Mouse (Mus musculus) 416B (cell line): ENCODE data around the gene Mxra8.

Experiments used
- DNase-seq: peaks from one replicate; pipeline ENCODE4 v3.0.0; 2011; ENCODE audit warnings: low read depth

The Mxra8 gene

GRCm38 (mm10) chr4:155837404-155838010, 2.0 kb upstream of the Mxra8 start:
- DNase-seq, result peak; percentile 76

DNA sequence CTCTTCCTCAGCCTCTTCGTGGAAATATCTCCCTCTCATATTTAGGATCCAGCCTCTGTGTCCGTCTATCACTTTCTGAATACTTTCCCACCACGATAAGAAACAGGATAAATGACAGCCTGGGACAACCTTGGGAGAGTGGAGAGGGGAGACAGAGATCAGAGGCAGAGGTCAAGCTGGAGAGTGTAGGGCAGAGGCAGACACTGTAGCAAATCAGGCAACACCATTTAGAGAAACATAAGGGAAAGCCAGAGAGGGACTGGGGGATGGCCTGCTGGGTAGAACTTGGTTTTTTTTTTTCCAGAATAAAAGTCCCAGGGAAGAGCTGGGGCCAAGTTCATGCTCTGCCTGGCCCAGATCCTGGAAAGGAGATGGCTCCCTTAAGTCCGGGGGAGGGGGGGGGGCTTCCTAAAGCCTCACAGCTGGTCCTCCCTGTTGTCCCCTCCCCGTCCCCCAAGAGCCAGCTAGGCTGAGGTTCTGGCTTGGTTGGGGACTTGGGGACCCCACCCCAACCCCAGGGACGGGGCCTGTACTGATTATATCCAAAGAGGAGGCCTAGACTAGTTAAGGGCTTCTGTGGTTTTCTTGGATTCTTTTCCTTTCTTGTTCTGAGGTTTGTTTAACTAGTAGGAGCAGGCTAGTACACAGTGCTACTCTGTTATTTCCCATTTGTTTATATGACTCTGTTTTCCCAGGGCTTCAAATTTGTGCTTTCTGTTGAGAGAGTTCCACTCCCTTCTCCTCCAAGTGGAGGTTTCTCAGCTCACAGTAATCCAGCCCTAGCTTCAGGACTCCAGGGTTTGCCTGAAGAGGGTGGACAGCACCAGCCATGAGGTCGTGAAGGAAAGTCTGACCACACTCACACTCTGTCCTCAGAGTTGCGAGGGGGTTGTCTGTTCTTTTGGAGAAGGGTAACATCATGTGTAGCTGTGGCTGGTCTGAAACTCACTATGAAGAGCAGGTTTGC, 1.0 kb upstream of the Mxra8 start:
- no peak for DNase-seq

DNA sequence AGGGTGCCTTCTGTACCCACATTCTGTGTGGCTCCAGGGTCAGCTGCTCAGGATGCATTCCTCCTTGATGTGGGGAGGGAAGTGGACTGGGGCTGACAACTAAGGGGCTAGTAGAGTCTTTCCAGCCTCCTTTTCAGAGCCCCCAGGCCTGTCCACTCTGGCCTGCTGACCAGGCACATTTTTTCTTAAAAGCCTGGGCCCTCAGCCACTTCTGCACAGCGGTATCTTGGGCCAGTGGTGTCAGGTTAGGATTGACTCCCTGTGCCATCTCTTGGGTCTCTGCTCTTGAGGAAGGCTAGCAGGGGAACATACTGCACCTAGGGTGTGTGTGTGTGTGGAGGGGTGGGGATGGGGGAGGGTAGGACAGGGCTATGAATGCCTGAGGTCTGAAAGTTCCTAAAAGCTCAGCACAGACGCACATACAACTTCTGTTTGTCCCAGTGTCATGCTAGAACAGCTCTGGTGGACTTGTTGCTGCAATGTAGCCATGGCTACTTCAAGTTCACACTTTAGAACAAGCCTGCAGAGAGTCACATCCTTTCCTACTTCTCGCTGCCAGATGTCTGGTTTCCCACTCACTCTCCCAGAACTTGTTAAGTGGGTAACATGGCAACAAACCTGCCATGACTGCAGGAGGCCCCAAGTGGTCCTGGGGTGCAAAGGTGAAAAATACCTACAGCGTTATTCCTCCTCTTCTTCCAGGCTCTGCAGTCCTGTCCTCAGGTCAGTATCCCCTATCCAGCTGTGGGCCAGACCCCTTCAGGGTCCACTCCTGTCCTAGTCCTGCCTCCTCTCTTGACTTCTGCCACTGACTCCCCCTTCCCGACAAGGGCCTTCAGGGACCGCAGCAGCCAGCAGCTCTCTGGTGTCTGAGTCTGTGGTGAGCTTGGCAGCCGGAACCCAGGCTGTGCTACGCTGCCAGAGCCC, 859 bp downstream of the Mxra8 start:
- no peak for DNase-seq

DNA sequence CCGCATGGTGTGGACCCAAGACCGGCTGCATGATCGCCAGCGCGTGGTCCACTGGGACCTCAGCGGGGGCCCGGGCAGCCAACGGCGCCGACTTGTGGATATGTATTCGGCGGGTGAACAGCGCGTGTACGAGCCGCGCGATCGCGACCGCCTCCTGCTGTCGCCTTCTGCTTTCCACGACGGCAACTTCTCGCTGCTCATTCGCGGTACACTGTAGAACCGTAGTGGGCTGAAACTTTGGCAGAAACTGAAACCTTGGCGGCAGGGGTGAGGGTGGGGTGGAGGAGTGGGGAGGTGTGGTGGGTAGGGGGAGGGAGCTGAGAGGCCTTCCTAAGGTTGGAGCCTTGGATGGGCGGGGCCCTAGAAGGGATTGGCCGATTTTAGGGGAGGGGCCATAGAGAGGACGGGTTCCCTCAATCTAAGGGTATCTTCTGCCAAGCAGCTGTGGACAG, 1.5 kb downstream of the Mxra8 start:
- peak; percentile 77 for DNase-seq

- no peak for DNase-seq
Observed at GRCm38 (mm10) chr4:155841651-155842270, 2.3 kb downstream of the Mxra8 start.

DNA sequence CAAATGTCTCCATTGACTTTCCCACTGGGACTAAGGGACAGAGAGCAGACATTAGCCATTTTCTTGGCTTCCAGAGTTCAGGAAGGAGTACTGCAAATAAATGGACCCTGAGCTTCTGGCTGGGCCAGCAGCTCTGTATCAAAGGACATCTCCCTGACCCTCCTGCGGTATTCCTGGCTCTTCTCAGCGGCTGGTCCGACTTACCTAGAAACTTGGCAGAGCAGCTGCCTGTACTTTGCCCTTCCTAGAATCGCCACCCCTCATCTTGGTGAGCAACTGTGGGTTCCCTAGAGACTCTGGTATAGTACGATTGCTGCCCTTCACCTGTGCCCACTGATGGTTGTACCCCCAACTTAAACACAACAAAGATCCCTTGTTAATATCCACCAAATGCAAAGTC, 3.8 kb downstream of the Mxra8 start:
- no peak for DNase-seq

GRCm38 (mm10) chr4:155846871-155847578, 7.5 kb downstream of the Mxra8 start, which contains the start of gene Dvl1:
Dvl1 (plus strand) TSS chr4:155847402.
- DNase-seq, result peak; percentile 82

DNA sequence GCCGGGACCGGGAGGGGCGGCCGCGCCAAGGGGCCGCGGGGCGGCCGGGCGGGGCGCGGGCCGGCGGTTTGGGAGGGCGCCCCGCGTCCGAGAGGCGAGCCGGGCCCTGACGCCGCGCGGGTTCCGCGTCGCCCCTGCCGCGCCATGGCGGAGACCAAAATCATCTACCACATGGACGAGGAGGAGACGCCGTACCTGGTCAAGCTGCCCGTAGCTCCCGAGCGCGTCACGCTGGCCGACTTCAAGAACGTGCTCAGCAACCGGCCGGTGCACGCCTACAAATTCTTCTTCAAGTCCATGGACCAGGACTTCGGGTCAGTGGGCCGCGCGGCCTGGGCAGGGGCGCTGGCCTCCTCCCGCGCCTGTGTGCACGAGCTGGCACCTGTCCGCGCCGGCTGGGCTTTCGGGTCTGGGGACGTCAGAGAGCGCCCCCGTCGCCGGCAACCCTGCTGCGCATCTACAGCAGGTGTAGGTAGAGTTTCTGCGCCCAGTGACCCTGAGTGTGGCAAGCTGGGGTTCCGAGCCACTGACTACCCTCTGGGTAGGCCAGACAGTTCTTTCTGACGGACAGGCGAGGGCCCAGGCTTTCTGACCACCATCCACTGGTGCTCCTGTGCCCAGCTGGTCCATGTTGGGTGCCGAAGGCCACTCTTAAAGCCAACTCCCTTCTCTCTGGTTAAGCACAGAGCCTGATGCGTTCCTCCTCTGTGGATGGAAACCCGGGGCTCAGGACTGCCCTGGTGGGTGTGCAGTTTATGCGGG, 8.3 kb downstream of the Mxra8 start:
- peak; percentile 36 for DNase-seq

DNA sequence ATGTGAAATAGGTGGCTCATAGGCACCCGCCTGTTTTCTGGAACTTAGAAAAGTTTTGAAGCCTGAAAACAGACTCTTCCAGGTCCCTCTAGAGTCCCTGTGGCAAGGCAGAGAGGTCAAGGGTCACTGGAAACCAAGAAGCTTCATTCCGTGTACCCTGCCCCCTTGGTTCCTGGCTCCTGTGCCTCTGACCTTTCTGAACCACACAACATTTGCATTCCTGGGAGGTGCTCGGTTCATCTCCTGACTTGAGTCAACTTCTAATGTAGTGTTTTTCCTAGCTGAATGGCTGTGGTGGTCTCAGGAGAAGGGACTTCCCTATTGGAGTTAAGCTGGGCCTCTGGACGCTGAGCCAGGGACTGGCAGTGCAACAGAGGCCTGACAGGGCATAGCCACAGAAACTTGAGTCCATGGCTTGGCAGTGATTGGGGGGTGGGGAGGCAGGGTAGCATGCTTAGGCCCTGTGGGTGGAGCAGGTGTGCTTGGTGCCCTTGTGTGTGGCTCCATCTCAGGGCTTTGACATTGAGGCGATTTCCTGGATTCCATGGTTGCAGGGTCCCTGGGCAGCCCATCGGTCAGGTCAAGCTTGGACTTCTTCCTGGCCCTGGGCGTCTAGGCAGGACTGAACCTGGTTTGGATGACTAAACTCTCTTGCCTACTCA, 9.1 kb downstream of the Mxra8 start:
- peak; percentile 26 for DNase-seq

- no peak for DNase-seq
Observed at GRCm38 (mm10) chr4:155849391-155849790, 9.9 kb downstream of the Mxra8 start.

GRCm38 (mm10) chr4:155849792-155850451, 10.4 kb downstream of the Mxra8 start:
- no peak for DNase-seq

DNA sequence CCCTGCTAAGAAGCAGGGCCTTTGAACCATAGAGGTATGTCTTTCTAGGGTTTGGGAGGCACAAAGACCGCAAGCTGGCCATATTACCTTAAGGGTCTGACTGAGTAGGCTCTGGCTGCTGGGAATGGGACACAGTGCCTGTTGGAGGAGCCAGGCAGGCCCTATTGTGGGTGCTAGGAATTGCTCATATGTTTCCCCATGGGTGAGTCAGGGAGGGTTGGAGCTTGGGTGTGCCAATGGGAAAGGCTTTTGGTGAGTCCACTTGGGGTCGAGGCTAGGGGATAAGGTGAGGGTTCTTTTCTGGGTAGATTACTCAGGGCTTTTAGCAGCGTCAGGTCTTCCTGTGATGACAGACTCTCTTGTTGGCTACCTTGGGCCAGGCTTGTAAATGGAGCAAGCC, 11.9 kb downstream of the Mxra8 start:
- DNase-seq, result no peak

DNA sequence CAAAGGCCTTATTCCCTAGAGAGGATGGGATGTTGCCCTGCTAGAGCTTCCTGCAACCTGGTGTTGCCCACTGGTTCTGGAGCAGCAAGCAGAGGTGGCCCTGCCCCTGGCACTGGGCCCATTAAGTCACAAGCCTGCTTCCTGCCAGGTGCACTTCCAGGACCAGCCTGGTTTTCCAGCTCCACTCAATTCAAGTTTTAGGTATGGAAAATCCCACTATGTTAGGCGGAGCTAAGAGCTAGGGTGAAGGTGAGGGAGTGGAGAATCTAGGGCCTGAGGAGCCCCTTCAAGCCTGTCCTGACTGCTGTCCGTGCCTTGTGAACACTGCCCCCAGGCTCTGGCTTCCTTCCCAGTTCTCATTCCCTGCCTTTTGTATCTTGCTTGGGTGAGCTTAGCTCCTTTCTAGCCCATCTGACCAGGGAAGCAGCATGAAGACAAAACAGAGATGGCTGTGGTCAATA, 12.5 kb downstream of the Mxra8 start:
- DNase-seq, result no peak

DNA sequence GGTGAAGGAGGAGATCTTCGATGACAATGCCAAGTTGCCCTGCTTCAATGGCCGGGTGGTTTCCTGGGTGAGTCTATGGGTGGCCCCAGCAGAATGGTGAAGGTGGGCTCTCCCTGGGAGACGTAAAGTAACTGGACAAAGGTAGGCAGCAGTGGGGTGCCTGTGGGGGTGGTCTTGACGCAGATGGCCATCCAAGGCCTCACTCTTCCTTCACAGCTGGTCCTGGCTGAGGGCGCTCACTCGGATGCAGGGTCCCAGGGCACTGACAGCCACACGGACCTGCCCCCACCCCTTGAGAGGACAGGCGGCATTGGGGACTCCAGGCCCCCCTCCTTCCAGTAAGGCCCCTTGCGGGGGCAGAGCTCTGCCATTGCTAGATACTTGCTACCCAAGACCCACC, 13.9 kb downstream of the Mxra8 start:
- DNase-seq, result no peak

GRCm38 (mm10) chr4:155854991-155855390, 15.5 kb downstream of the Mxra8 start:
- no peak for DNase-seq

GRCm38 (mm10) chr4:155856071-155856470, 16.6 kb downstream of the Mxra8 start:
- no peak for DNase-seq

DNA sequence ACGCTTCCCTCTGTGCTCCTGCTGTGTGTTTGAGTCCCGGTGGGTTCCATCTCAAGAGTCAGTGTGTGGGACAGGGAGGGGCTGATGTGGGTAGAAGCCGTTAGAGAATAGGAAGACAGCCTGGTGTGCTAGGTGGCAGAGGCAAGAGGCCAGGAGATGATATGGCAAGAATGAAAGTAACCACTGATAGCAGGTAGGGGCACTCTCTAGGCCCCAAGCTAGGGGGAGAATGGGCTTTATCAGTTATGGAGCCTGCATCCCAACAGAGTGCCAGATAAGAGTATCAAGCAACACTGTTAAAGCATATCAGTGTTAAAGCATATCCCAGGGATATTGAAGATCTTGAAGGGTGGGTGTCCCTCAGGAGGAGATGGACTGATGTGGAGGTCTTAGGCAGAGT, 17.4 kb downstream of the Mxra8 start:
- no peak for DNase-seq

DNA sequence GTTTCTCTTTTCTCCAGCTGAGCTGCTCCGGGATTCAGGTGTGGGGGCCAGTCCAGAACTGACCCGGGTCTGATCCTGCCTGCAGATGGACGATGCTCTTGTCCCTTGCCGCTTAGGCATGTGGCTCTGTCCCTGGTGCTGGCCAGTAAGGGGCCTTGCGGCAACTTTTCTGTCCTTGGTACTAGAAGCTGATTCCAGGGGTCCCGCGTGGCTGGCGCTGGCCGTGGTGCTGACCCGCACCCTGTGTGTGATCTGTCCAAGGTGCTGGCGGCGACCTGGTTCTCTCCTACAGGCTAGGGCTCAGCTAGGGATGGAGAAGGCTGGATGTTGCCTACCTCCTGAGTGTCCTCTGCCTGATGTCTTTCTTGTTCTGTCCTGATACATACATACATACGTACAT, 19.8 kb downstream of the Mxra8 start:
- DNase-seq, result peak; percentile 52

DNA sequence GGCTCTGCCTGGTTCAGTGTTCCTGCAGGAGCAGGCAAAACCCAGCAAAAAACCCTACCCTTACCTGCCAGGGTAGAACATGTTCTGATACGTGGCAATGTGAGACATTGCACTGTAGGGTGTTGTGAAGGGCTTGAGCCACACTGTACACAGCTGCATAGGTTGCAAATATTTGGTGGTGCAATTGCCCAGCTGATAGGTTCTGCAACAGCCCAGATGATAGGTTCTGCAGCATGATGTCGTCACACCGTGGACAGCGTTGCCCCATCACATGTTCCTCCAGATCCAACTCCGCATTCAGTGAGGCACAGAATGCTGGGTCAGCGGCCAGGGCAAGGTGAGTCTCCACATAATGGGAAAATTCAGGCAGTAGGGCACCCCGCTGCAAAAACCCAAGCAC, 22.3 kb downstream of the Mxra8 start:
- DNase-seq, result peak; percentile 52
